Mouse (Mus musculus) heart, adult 10 weeks (tissue): ENCODE data around the gene Gm21836. TPM values are rescaled to one million over a fixed set of nuclear protein-coding genes. Genes with fewer than 3 reads are reported as not detected.

ENCODE experiments used
- polyA plus RNA-seq: library from polyadenylated mRNA; stranded (reverse); fragments of 350-450 nt; fragmentation: Illumina TruSeq; extraction: RNeasy Lipid Tissue Mini Kit (QIAGEN cat#74804); gene quantifications from one replicate; pipeline ENCODE4 v1.2.3, GENCODE M21; 2014; ENCODE audit warnings: low read depth, low replicate concordance

The Gm21836 gene
- polyA plus RNA-seq: not detected

DNA sequence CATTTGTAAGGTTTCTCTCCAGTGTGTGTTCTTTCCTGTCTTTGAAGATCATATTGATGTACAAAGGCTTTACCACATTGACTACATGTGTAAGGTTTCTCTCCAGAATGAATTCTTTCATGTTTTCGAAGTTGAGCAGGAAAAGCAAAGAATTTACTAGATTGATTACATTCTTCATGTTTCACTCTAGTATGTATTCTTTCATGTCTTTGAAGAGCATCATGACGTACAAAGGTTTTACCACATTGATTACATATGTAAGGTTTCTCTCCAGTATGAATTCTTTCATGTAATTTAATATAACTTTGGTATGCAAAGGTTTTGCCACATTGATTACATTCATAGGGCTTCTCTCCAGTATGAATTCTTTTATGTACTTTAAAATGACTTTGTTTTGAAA, at the start of gene Gm21836:
Gm21836 (minus strand) TSS at position 101 of the 400 bp plus-strand sequence.

GRCm38 (mm10) chr9:124476096-124476902, 17.3 kb downstream of the Gm21836 start, which contains the start of gene Ppp2r3d:
Ppp2r3d (minus strand) TSS chr9:124476898.

Other genes with a start within 250 kb of the Gm21836 start
- gene 2010315B03Rik, start 181.1 kb downstream of the Gm21836 start, polyA plus RNA-seq: 13.9 TPM
- gene Ppp2r3d, start 16.9 kb downstream of the Gm21836 start, polyA plus RNA-seq: 71.1 TPM